Mouse (Mus musculus): ENCODE measurements at regions not wholly inside any gene's neighbourhood (a gene's known extent, or its start where the extent isn't known, plus 50 kb on each side); places are given as distances from the start of the nearest gene placed in this dataset.

GRCm38 (mm10) chr16:74504426-74504825 lies 92.8 kb upstream of the Robo2 start:
- TF ChIP-seq CTCF (conservative IDR thresholded peaks at IDR 0.05; ENCODE audit: insufficient read depth, insufficient read length, low read depth, low read length) (no peak), POLR2A (IDR thresholded peaks at IDR 0.05; ENCODE audit: low read depth, low read length) (no peak)
